Mouse (Mus musculus): ENCODE measurements around the gene Gm20388. TPM values are rescaled to one million over a fixed set of nuclear protein-coding genes. Genes with fewer than 3 reads are reported as not detected.

Gm20388 gene
- polyA plus RNA-seq, 1 experiment = 49.7 TPM

DNA sequence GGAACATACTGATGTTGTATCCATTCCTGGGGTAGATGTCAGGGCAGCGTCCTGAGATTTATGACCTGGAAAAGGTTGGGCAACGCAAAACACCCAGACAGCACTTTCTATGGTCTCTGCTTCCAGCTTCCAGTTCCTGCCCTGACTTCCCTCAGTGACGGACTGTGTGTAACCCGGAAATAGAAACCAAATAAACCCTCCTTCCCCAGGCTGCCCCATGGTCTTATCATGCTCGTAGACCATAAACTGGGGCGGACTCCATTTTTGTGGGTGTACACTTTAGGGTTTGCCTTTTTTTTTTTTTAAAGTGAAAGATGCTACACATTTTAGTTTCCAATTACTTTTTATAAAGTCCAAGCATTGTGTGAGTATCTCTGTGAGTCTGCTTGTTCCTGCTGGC is 3754.9 kb downstream of the Gm20388 start:
- TF ChIP-seq POLR2A (IDR thresholded peaks at IDR 0.05; ENCODE audit: low read depth, low read length) = no peak
- TF ChIP-seq CTCF (conservative IDR thresholded peaks at IDR 0.05; ENCODE audit: insufficient read depth, insufficient read length, low read depth, low read length) = no peak
- Histone ChIP-seq H3K36me3 (ENCODE audit: control insufficient read depth, insufficient read depth, low read length) (no peaks in the 10 kb centered on the region), H3K4me3 (ENCODE audit: insufficient read depth, low read depth, low read length) (no peak overlapping the region), H3K27me3 (replicated peaks; ENCODE audit: control insufficient read depth, insufficient read depth, low read length) (no peaks in the 10 kb centered on the region), H3K4me1 (ENCODE audit: control insufficient read depth, insufficient read depth, low read length) (no peaks in the 10 kb centered on the region), H3K27ac (ENCODE audit: insufficient read depth, low read depth, low read length) (no peak overlapping the region)
- 47% methylated on average over 6 of the region's 6 CpGs for WGBS
- DNase-seq = no peak

DNA sequence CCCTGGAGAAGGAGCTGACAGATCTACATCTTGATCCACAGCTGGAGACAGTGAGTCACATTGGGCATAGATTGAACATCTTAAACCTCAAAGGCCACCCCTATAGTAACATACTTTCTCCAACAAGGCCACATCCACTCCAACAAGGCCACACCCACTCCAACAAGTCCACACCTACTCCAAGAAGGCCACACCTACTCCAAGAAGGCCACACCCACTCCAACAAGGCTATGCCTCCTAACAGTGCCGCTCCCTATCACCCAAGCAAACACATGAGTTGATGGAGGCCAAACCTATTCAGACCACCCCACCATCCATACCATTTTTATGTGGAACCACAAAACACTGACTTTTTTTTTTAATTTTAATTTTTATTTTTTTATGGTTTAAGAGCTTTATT is 3756.2 kb downstream of the Gm20388 start:
- Histone ChIP-seq H3K4me1 (ENCODE audit: control insufficient read depth, insufficient read depth, low read length) (no peaks in the 10 kb centered on the region), H3K27ac (ENCODE audit: insufficient read depth, low read depth, low read length) (no peak overlapping the region), H3K27me3 (replicated peaks; ENCODE audit: control insufficient read depth, insufficient read depth, low read length) (no peaks in the 10 kb centered on the region), H3K4me3 (ENCODE audit: insufficient read depth, low read depth, low read length) (no peak overlapping the region), H3K36me3 (ENCODE audit: control insufficient read depth, insufficient read depth, low read length) (no peaks in the 10 kb centered on the region)
- TF ChIP-seq POLR2A (IDR thresholded peaks at IDR 0.05; ENCODE audit: low read depth, low read length) (no peak), CTCF (conservative IDR thresholded peaks at IDR 0.05; ENCODE audit: insufficient read depth, insufficient read length, low read depth, low read length) (no peak)
- no peak for DNase-seq
- WGBS = 95% methylated on average over 1 of the region's 1 CpGs

DNA sequence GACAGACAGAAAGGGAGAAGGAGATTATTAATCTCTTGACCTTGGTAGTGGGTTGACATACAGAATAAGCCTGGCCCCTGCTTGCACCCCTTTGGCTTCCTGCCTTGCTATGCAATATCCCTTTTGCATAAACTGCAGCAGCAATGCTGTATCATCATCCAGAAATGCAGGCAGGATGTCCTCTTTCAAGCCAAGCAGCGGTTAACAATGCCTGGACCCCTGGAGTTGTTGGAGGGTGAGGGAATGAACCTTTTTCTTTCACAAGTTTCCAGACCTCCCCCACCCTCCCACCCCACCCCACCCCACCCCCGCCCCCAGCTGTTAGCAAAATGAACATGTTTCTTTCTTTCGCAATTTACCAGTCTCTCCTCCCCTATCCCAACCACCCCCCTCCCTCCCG is 3758.0 kb downstream of the Gm20388 start:
- DNase-seq = no peak
- no peak overlapping the region for H3K4me3 ChIP-seq (ENCODE audit: insufficient read depth, low read depth, low read length)
- no peaks in the 10 kb centered on the region for H3K27me3 ChIP-seq (replicated peaks; ENCODE audit: control insufficient read depth, insufficient read depth, low read length)
- WGBS = 41% methylated on average over 4 of the region's 4 CpGs
- no peaks in the 10 kb centered on the region for H3K36me3 ChIP-seq (ENCODE audit: control insufficient read depth, insufficient read depth, low read length)
- no peak overlapping the region for H3K27ac ChIP-seq (ENCODE audit: insufficient read depth, low read depth, low read length)
- no peaks in the 10 kb centered on the region for H3K4me1 ChIP-seq (ENCODE audit: control insufficient read depth, insufficient read depth, low read length)
- TF ChIP-seq POLR2A (IDR thresholded peaks at IDR 0.05; ENCODE audit: low read depth, low read length) (no peak), CTCF (conservative IDR thresholded peaks at IDR 0.05; ENCODE audit: insufficient read depth, insufficient read length, low read depth, low read length) (no peak)

DNA sequence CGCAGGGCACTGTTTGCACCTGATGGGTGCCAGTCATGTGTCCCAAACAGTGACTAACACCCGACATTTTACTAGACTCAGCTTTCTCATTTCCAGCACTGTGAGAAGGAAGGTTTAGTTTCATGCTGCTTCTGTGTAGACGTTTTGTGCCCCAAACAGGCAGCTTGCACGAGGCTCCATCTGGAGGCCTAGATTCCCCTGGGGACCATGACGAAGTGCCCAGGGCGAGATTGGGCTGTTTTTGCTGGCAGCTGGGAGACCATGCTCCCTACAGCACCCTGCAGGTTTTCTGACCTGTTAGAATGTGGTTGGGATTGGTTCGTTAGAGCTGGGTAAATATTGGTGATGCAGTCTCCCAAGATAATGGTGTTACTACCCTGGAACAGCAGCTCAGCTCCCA is 3760.1 kb downstream of the Gm20388 start:
- 57% methylated on average over 7 of the region's 7 CpGs for WGBS
- no peaks in the 10 kb centered on the region for H3K36me3 ChIP-seq (ENCODE audit: control insufficient read depth, insufficient read depth, low read length)
- H3K4me3 ChIP-seq (ENCODE audit: insufficient read depth, low read depth, low read length) = no peak overlapping the region
- H3K27ac ChIP-seq (ENCODE audit: insufficient read depth, low read depth, low read length) = no peak overlapping the region
- DNase-seq = no peak
- no peak for TF ChIP-seq POLR2A (IDR thresholded peaks at IDR 0.05; ENCODE audit: low read depth, low read length)
- no peak for TF ChIP-seq CTCF (conservative IDR thresholded peaks at IDR 0.05; ENCODE audit: insufficient read depth, insufficient read length, low read depth, low read length)
- no peaks in the 10 kb centered on the region for H3K27me3 ChIP-seq (replicated peaks; ENCODE audit: control insufficient read depth, insufficient read depth, low read length)
- no peaks in the 10 kb centered on the region for H3K4me1 ChIP-seq (ENCODE audit: control insufficient read depth, insufficient read depth, low read length)

DNA sequence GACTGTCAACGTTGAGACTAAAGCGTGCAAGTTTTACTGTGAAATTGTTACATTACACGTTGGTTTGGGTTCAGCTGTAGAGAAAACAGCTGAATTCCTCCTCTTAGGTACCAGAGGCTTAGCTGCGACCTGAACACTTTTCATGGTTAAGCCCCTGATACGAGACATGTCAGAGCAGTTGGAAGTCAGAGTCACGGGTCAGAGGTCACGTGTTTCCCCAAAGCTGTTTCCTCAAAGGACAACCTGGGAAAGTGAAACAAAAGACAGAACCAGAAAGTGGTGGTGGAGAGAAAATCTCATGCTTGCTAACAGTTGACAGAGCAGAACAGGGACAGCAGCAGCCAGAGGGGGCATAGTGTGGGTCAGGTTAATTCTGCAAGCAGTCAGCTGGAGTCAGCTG is 3760.8 kb downstream of the Gm20388 start:
- no peaks in the 10 kb centered on the region for H3K36me3 ChIP-seq (ENCODE audit: control insufficient read depth, insufficient read depth, low read length)
- WGBS = 67% methylated on average over 7 of the region's 7 CpGs
- no peak for DNase-seq
- H3K4me3 ChIP-seq (ENCODE audit: insufficient read depth, low read depth, low read length) = no peak overlapping the region
- no peak for TF ChIP-seq CTCF (conservative IDR thresholded peaks at IDR 0.05; ENCODE audit: insufficient read depth, insufficient read length, low read depth, low read length)
- no peak for TF ChIP-seq POLR2A (IDR thresholded peaks at IDR 0.05; ENCODE audit: low read depth, low read length)
- no peaks in the 10 kb centered on the region for H3K27me3 ChIP-seq (replicated peaks; ENCODE audit: control insufficient read depth, insufficient read depth, low read length)
- H3K27ac ChIP-seq (ENCODE audit: insufficient read depth, low read depth, low read length) = no peak overlapping the region
- no peaks in the 10 kb centered on the region for H3K4me1 ChIP-seq (ENCODE audit: control insufficient read depth, insufficient read depth, low read length)

DNA sequence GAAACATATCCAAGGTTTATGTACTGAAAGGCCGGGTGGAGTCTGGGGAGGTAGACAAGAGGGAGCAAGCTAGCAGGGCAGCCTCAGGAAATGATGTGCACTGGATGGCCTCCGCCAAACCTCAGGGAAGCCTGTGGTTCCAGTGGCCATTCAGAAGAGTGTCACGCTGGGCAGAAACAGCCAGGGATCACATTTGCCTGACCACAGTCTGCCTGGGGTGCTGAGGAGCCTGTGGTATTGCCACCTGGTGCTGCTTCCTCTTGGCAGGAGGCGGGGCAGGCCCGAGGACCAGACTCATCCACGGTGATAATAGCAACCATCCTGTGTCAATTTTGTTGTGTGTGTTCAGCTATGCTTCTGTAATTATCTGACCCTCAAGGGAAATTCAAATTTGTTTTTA is 3762.0 kb downstream of the Gm20388 start:
- Histone ChIP-seq H3K4me3 (ENCODE audit: insufficient read depth, low read depth, low read length) (no peak overlapping the region), H3K27ac (ENCODE audit: insufficient read depth, low read depth, low read length) (no peak overlapping the region), H3K27me3 (replicated peaks; ENCODE audit: control insufficient read depth, insufficient read depth, low read length) (no peaks in the 10 kb centered on the region), H3K36me3 (ENCODE audit: control insufficient read depth, insufficient read depth, low read length) (no peaks in the 10 kb centered on the region), H3K4me1 (ENCODE audit: control insufficient read depth, insufficient read depth, low read length) (no peaks in the 10 kb centered on the region)
- no peak for TF ChIP-seq POLR2A (IDR thresholded peaks at IDR 0.05; ENCODE audit: low read depth, low read length)
- no peak for TF ChIP-seq CTCF (conservative IDR thresholded peaks at IDR 0.05; ENCODE audit: insufficient read depth, insufficient read length, low read depth, low read length)
- DNase-seq = no peak
- 76% methylated on average over 6 of the region's 6 CpGs for WGBS

DNA sequence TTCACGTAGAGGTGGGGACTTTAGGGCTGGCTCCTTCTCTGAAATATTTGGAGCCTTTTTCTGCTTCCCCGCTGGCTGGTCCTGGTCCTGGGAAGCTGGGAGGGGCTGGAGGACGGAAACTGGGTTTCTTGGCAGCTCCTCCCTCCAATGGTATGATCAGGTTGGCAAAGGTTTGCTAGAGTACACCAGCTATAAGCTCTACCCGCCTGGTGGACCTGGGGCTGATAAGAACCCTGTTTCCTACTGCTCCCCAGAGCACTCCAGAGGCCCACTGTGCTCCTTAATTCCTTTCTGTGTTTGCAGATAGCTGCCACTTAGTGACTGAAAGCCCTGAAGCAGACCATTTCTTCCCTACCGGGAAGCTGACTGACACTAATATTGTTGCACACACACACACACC is 3765.0 kb downstream of the Gm20388 start:
- H3K27me3 ChIP-seq (replicated peaks; ENCODE audit: control insufficient read depth, insufficient read depth, low read length) = no peaks in the 10 kb centered on the region
- no peak overlapping the region for H3K27ac ChIP-seq (ENCODE audit: insufficient read depth, low read depth, low read length)
- TF ChIP-seq CTCF (conservative IDR thresholded peaks at IDR 0.05; ENCODE audit: insufficient read depth, insufficient read length, low read depth, low read length) = no peak
- no peak for TF ChIP-seq POLR2A (IDR thresholded peaks at IDR 0.05; ENCODE audit: low read depth, low read length)
- 60% methylated on average over 5 of the region's 5 CpGs for WGBS
- H3K36me3 ChIP-seq (ENCODE audit: control insufficient read depth, insufficient read depth, low read length) = no peaks in the 10 kb centered on the region
- H3K4me1 ChIP-seq (ENCODE audit: control insufficient read depth, insufficient read depth, low read length) = no peaks in the 10 kb centered on the region
- no peak overlapping the region for H3K4me3 ChIP-seq (ENCODE audit: insufficient read depth, low read depth, low read length)
- no peak for DNase-seq

DNA sequence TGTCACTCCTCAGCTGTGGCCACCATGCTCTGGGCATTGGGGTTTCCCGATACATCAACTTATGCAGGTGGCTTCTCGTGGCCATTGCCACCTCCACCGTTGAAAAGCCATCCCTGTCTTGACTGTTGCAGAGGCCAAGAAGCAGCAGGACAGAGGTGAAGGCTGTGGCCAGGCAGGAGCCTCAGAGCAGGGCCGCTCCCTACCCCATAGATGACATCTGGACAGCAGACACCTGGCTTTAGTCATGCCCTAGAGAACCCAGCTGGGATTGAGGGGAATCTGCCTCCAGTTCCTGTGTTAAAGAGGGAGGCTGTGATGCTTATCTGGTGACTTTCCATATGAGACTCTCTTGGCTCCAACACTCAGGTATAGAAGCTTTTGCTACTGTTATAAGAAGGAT is 3767.7 kb downstream of the Gm20388 start:
- TF ChIP-seq POLR2A (IDR thresholded peaks at IDR 0.05; ENCODE audit: low read depth, low read length) = no peak
- no peak for TF ChIP-seq CTCF (conservative IDR thresholded peaks at IDR 0.05; ENCODE audit: insufficient read depth, insufficient read length, low read depth, low read length)
- no peak for DNase-seq
- no peak overlapping the region for H3K27ac ChIP-seq (ENCODE audit: insufficient read depth, low read depth, low read length)
- no peak overlapping the region for H3K4me3 ChIP-seq (ENCODE audit: insufficient read depth, low read depth, low read length)
- H3K36me3 ChIP-seq (ENCODE audit: control insufficient read depth, insufficient read depth, low read length) = no peaks in the 10 kb centered on the region
- H3K4me1 ChIP-seq (ENCODE audit: control insufficient read depth, insufficient read depth, low read length) = no peaks in the 10 kb centered on the region
- WGBS = 63% methylated on average over 4 of the region's 4 CpGs
- no peaks in the 10 kb centered on the region for H3K27me3 ChIP-seq (replicated peaks; ENCODE audit: control insufficient read depth, insufficient read depth, low read length)

All from kidney, adult 2 months (tissue).